Mouse (Mus musculus): ENCODE data around the gene Spon1. TPM values are rescaled to one million over a fixed set of nuclear protein-coding genes. Genes with fewer than 3 reads are reported as not detected.

Gene Spon1
- total and polyA plus RNA-seq, 3 experiments: not detected

DNA sequence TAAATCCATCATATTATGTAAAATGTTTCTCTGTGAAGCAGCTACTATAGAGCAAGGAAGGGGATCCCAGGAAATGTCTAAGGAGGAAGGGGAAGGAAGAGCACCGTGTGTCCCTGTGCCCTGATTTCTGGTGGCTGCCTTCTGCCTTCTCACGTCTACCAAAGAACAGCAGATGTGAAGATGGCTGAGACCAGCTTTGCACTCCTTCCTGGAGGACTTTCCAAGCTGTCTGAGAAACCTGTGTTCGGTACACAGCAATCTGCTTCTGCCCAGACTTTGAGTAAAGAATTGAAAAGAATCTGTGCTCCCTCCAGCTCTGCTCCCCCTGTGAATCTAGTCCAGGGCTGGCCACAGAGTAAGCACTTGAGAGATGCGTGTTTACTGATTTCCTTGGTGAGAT lies 206.7 kb downstream of the Spon1 start:
- no peak overlapping the region for H3K4me3 ChIP-seq (replicated peaks in 1 of 3; ENCODE audit: low read depth in 2 of 3, low read length in 2 of 3, poor library complexity in 1 of 3)
- peaks cover 20% of the 10 kb centered on the region for H3K9me3 ChIP-seq (replicated peaks; ENCODE audit: low read length)
- H3K9ac ChIP-seq (ENCODE audit: insufficient read depth, low read depth): no peak overlapping the region
- in situ Hi-C loops (cut with MboI; ENCODE audit: low pct_ligation_motif_present, low pct_unique_long_range_greater_than_20kb, low sequenced_read_pairs): no loop called here
- H3K4me2 ChIP-seq (ENCODE audit: insufficient read depth, low read depth, poor library complexity, severe bottlenecking): no peak overlapping the region
- H3K79me2 ChIP-seq (replicated peaks; ENCODE audit: control insufficient read depth, extremely low read depth, insufficient read depth, poor library complexity, severe bottlenecking): no peaks in the 10 kb centered on the region
- no peak for DNase-seq (ENCODE audit: extremely low read depth)
- H3K36me3 ChIP-seq (replicated peaks in 1 of 2; ENCODE audit: control insufficient read depth in 1 of 2, insufficient read depth in 1 of 2, low read length in 1 of 2): no peaks in the 10 kb centered on the region
- dilution Hi-C loops (cut with MboI; ENCODE audit: extremely low pct_ligation_motif_present, extremely low pct_unique_long_range_greater_than_20kb, low sequenced_read_pairs): no loop called here
- no peak for TF ChIP-seq PAX5 (IDR thresholded peaks at IDR 0.05; ENCODE audit: low read length)
- TF ChIP-seq MEF2A (IDR thresholded peaks at IDR 0.05; ENCODE audit: borderline replicate concordance, low read depth, low read length): no peak
- no peak for TF ChIP-seq E2F4 (IDR thresholded peaks at IDR 0.05; ENCODE audit: insufficient replicate concordance, low read depth, low read length)
- no peak for TF ChIP-seq RCOR1 (conservative IDR thresholded peaks at IDR 0.05; ENCODE audit: low read depth, low read length)
- no peak for TF ChIP-seq NRF1 (IDR thresholded peaks at IDR 0.05; ENCODE audit: low read depth, low read length)
- TF ChIP-seq CHD2 (IDR thresholded peaks at IDR 0.05; ENCODE audit: low read length): no peak
- TF ChIP-seq SMC3 (IDR thresholded peaks at IDR 0.05; ENCODE audit: low read depth, low read length): no peak
- TF ChIP-seq UBTF (IDR thresholded peaks at IDR 0.05; ENCODE audit: low read depth, low read length): no peak
- no peak for TF ChIP-seq POLR2A (IDR thresholded peaks at IDR 0.05; ENCODE audit: low read depth, low read length)
- no peak for TF ChIP-seq CTCF (conservative IDR thresholded peaks at IDR 0.05 in 1 of 2, IDR thresholded peaks at IDR 0.05 in 1 of 2; ENCODE audit: low read depth in 2 of 2, low read length in 2 of 2)
- TF ChIP-seq TCF12 (IDR thresholded peaks at IDR 0.05; ENCODE audit: low read depth, low read length): no peak
- no peak for TF ChIP-seq MAX (IDR thresholded peaks at IDR 0.05; ENCODE audit: low read length)
- no peak for TF ChIP-seq USF2 (conservative IDR thresholded peaks at IDR 0.05; ENCODE audit: low read depth, low read length)
- no peak for TF ChIP-seq POLR2AphosphoS2 (IDR thresholded peaks at IDR 0.05; ENCODE audit: low read depth, low read length)
- no peak for TF ChIP-seq USF1 (IDR thresholded peaks at IDR 0.05; ENCODE audit: low read depth, low read length)
- peaks cover 9% of the 10 kb centered on the region for H3K27me3 ChIP-seq (replicated peaks)
- H3K4me1 ChIP-seq (ENCODE audit: control insufficient read depth in 1 of 2, insufficient read depth in 2 of 2): peaks cover 0 to under 1% of the 10 kb centered on the region in 2 experiments; a peak in 1 of 4 replicates
- H3K27ac ChIP-seq (ENCODE audit: insufficient read depth, low read depth): no peak overlapping the region

DNA sequence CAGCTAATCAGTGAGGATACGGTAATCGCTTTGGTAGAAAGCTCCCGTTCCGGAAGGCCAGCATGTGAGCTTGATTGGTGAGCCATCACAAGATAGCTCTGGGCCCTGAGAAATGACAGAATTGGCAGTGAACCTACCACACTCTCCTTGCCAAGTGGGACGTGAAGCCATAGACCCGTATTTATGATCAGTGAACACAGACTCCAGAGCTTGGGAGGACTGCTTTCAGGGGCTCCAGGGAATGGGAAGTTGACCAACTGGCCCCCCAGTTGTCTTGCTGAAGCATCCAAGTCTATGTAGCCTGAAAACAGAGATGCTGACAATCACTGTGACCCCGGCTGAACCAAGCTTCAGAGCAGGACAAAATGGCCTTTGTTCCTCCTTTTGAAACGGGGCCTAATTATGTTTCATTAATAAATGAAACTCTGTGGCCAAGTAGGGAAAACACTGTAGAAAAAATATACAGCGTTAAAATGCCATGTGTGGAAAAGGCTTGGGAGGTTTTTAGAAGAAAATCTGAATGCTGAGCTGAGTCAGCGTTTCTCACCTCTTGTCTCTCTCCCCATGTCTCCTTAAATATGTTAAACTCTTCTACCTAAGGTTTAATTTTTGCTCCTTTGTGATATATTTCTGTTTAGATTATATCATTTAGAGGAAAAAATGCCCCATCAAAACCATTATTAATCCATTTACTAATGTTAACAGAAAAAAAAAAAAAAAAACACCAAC lies 220.8 kb downstream of the Spon1 start:
- H3K79me2 ChIP-seq (replicated peaks; ENCODE audit: control insufficient read depth, extremely low read depth, insufficient read depth, poor library complexity, severe bottlenecking): no peaks in the 10 kb centered on the region

More for the DNA sequence above, 220.8 kb downstream of the Spon1 start:
- no peak overlapping the region for H3K4me2 ChIP-seq (ENCODE audit: insufficient read depth, low read depth, poor library complexity, severe bottlenecking)
- H3K9me3 ChIP-seq (replicated peaks; ENCODE audit: low read length): peaks cover 5% of the 10 kb centered on the region
- in situ Hi-C loops (cut with MboI; ENCODE audit: low pct_ligation_motif_present, low pct_unique_long_range_greater_than_20kb, low sequenced_read_pairs) (no loop called here), dilution Hi-C loops (cut with MboI; ENCODE audit: extremely low pct_ligation_motif_present, extremely low pct_unique_long_range_greater_than_20kb, low sequenced_read_pairs) (no loop called here)
- no peak for DNase-seq (ENCODE audit: extremely low read depth)
- no peak overlapping the region for H3K27ac ChIP-seq (ENCODE audit: insufficient read depth, low read depth)
- no peaks in the 10 kb centered on the region for H3K36me3 ChIP-seq (replicated peaks in 1 of 2; ENCODE audit: control insufficient read depth in 1 of 2, insufficient read depth in 1 of 2, low read length in 1 of 2)
- peak; percentile 93 for TF ChIP-seq MAFK (IDR thresholded peaks at IDR 0.05; ENCODE audit: insufficient replicate concordance, low read length)
- no peak for TF ChIP-seq ETS1 (conservative IDR thresholded peaks at IDR 0.05; ENCODE audit: low read depth, low read length)
- no peak for TF ChIP-seq USF2 (conservative IDR thresholded peaks at IDR 0.05; ENCODE audit: low read depth, low read length)
- TF ChIP-seq ZKSCAN1 (IDR thresholded peaks at IDR 0.05; ENCODE audit: borderline replicate concordance, low read depth, low read length): no peak
- H3K4me3 ChIP-seq (replicated peaks in 1 of 3; ENCODE audit: low read depth in 2 of 3, low read length in 2 of 3, poor library complexity in 1 of 3): no peak overlapping the region
- H3K27me3 ChIP-seq (replicated peaks): no peaks in the 10 kb centered on the region
- H3K4me1 ChIP-seq (ENCODE audit: control insufficient read depth in 1 of 2, insufficient read depth in 2 of 2): no peaks in the 10 kb centered on the region
- H3K9ac ChIP-seq (ENCODE audit: insufficient read depth, low read depth): no peak overlapping the region
